Mouse (Mus musculus): ENCODE data around the gene Otop2. TPM values are rescaled to one million over a fixed set of nuclear protein-coding genes. Genes with fewer than 3 reads are reported as not detected.

Gene Otop2
- total and polyA plus RNA-seq, 3 experiments = not detected

DNA sequence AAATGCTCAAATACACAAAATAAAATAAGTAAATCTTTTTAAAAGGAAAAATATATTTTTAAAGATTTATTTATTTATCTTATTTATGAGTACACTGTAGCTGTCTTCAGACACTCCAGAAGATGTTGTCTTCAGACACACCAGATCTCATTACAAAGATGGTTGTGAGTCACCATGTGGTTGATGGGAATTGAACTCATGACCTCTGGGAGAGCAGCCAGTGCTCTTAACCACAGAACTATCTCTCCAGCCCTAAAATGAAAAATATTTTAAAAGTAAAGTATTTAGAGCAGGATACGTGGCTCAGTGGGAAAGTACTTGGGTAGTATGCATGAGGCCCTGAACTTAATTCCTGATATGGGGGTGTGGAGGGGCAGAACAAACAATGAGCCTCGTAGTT is 5.6 kb upstream of the Otop2 start:
- dilution Hi-C loops (cut with MboI; ENCODE audit: extremely low pct_ligation_motif_present, extremely low pct_unique_long_range_greater_than_20kb, low sequenced_read_pairs) = no loop called here
- no peak overlapping the region for H3K9ac ChIP-seq (ENCODE audit: insufficient read depth, low read depth)
- no peak overlapping the region for H3K4me2 ChIP-seq (ENCODE audit: insufficient read depth, low read depth, poor library complexity, severe bottlenecking)
- peaks cover 4 to 12% of the 10 kb centered on the region in 2 experiments; a peak in 3 of 4 replicates for H3K4me1 ChIP-seq (ENCODE audit: control insufficient read depth in 1 of 2, insufficient read depth in 2 of 2)
- no peaks in the 10 kb centered on the region for H3K79me2 ChIP-seq (replicated peaks; ENCODE audit: control insufficient read depth, extremely low read depth, insufficient read depth, poor library complexity, severe bottlenecking)
- H3K9me3 ChIP-seq (replicated peaks; ENCODE audit: low read length) = peaks cover 11% of the 10 kb centered on the region
- H3K27ac ChIP-seq (ENCODE audit: insufficient read depth, low read depth) = no peak overlapping the region
- H3K27me3 ChIP-seq (replicated peaks) = peaks cover 83% of the 10 kb centered on the region
- DNase-seq (ENCODE audit: extremely low read depth) = no peak
- no peaks in the 10 kb centered on the region for H3K36me3 ChIP-seq (replicated peaks in 1 of 2; ENCODE audit: control insufficient read depth in 1 of 2, insufficient read depth in 1 of 2, low read length in 1 of 2)
- TF ChIP-seq POLR2AphosphoS2 (IDR thresholded peaks at IDR 0.05; ENCODE audit: low read depth, low read length) (no peak), MAFK (IDR thresholded peaks at IDR 0.05; ENCODE audit: insufficient replicate concordance, low read length) (no peak), ZMIZ1 (IDR thresholded peaks at IDR 0.05; ENCODE audit: low read depth, low read length) (no peak), POLR2A (IDR thresholded peaks at IDR 0.05; ENCODE audit: low read depth, low read length) (no peak), MAX (IDR thresholded peaks at IDR 0.05; ENCODE audit: low read length) (no peak)
- in situ Hi-C loops (cut with MboI; ENCODE audit: low pct_ligation_motif_present, low pct_unique_long_range_greater_than_20kb, low sequenced_read_pairs) = no loop called here
- no peak overlapping the region for H3K4me3 ChIP-seq (replicated peaks in 1 of 3; ENCODE audit: low read depth in 2 of 3, low read length in 2 of 3, poor library complexity in 1 of 3)

DNA sequence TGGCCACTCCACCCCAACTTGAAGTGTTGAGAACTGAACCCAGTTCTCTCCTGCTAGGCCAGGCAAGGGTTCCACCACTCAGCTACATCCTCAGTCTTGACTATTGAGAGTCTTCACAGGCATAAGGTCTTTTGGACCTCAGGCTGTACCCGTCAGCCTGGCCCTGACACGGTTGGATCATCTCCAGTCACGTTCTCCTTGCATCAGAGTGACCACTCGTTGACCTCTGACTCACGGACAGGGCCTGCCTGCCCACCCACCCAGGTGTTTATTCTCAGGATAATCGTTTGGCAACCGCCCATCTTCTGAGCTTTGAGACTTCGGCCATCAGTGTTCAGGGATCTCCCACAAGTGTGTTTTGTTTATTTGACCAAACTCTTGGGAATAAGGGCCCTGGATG is 3.8 kb upstream of the Otop2 start:
- no peak overlapping the region for H3K4me3 ChIP-seq (replicated peaks in 1 of 3; ENCODE audit: low read depth in 2 of 3, low read length in 2 of 3, poor library complexity in 1 of 3)
- dilution Hi-C loops (cut with MboI; ENCODE audit: extremely low pct_ligation_motif_present, extremely low pct_unique_long_range_greater_than_20kb, low sequenced_read_pairs) = no loop called here
- no peaks in the 10 kb centered on the region for H3K36me3 ChIP-seq (replicated peaks in 1 of 2; ENCODE audit: control insufficient read depth in 1 of 2, insufficient read depth in 1 of 2, low read length in 1 of 2)
- H3K27ac ChIP-seq (ENCODE audit: insufficient read depth, low read depth) = no peak overlapping the region
- peaks cover 11% of the 10 kb centered on the region for H3K9me3 ChIP-seq (replicated peaks; ENCODE audit: low read length)
- H3K79me2 ChIP-seq (replicated peaks; ENCODE audit: control insufficient read depth, extremely low read depth, insufficient read depth, poor library complexity, severe bottlenecking) = no peaks in the 10 kb centered on the region
- no peak for DNase-seq (ENCODE audit: extremely low read depth)
- H3K4me2 ChIP-seq (ENCODE audit: insufficient read depth, low read depth, poor library complexity, severe bottlenecking) = no peak overlapping the region
- peaks cover 81% of the 10 kb centered on the region for H3K27me3 ChIP-seq (replicated peaks)
- in situ Hi-C loops (cut with MboI; ENCODE audit: low pct_ligation_motif_present, low pct_unique_long_range_greater_than_20kb, low sequenced_read_pairs) = no loop called here
- no peak overlapping the region for H3K9ac ChIP-seq (ENCODE audit: insufficient read depth, low read depth)
- peaks cover 0 to 10% of the 10 kb centered on the region in 2 experiments; a peak in 2 of 4 replicates for H3K4me1 ChIP-seq (ENCODE audit: control insufficient read depth in 1 of 2, insufficient read depth in 2 of 2)
- TF ChIP-seq ZNF384 (IDR thresholded peaks at IDR 0.05; ENCODE audit: low read depth, low read length) (no peak), POLR2A (IDR thresholded peaks at IDR 0.05; ENCODE audit: low read depth, low read length) (no peak), BHLHE40 (IDR thresholded peaks at IDR 0.05; ENCODE audit: low read depth, low read length) (no peak), MXI1 (IDR thresholded peaks at IDR 0.05; ENCODE audit: low read depth, low read length) (no peak), POLR2AphosphoS2 (IDR thresholded peaks at IDR 0.05; ENCODE audit: low read depth, low read length) (no peak), MEF2A (IDR thresholded peaks at IDR 0.05; ENCODE audit: borderline replicate concordance, low read depth, low read length) (no peak), ZMIZ1 (IDR thresholded peaks at IDR 0.05; ENCODE audit: low read depth, low read length) (no peak), MYC (IDR thresholded peaks at IDR 0.05; ENCODE audit: low read depth, low read length) (no peak), KAT2A (IDR thresholded peaks at IDR 0.05; ENCODE audit: insufficient replicate concordance, low read length) (no peak), E2F4 (IDR thresholded peaks at IDR 0.05; ENCODE audit: insufficient replicate concordance, low read depth, low read length) (no peak), NRF1 (IDR thresholded peaks at IDR 0.05; ENCODE audit: low read depth, low read length) (no peak)

DNA sequence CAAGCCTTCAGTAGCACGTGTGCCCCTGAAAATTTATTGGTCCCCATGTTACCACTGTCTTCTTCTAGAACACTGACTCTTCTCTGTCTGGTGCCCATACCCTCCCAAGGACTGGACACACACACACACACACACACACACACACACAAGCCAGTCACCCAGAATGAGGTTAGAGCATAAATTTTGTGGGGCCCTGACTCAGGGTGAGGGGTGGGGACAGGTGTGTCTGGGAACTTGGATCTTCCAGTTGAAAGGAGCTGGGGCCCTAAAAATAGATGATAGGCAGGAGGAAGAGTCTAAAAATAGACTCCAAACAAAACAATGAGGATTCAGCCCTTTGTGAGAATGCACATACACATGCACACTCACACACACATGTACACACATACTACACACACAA is 1.8 kb downstream of the Otop2 start:
- dilution Hi-C loops (cut with MboI; ENCODE audit: extremely low pct_ligation_motif_present, extremely low pct_unique_long_range_greater_than_20kb, low sequenced_read_pairs) = no loop called here
- TF ChIP-seq RAD21 (IDR thresholded peaks at IDR 0.05; ENCODE audit: low read depth, low read length) = no peak
- no peak for TF ChIP-seq SMC3 (IDR thresholded peaks at IDR 0.05; ENCODE audit: low read depth, low read length)
- no peak for TF ChIP-seq ZC3H11A (IDR thresholded peaks at IDR 0.05; ENCODE audit: low read depth, low read length)
- no peak for TF ChIP-seq MAFK (IDR thresholded peaks at IDR 0.05; ENCODE audit: insufficient replicate concordance, low read length)
- TF ChIP-seq ELF1 (IDR thresholded peaks at IDR 0.05; ENCODE audit: low read depth, low read length) = no peak
- TF ChIP-seq MAX (IDR thresholded peaks at IDR 0.05; ENCODE audit: low read length) = no peak
- TF ChIP-seq MEF2A (IDR thresholded peaks at IDR 0.05; ENCODE audit: borderline replicate concordance, low read depth, low read length) = no peak
- no peak for TF ChIP-seq MAZ (IDR thresholded peaks at IDR 0.05; ENCODE audit: low read depth, low read length)
- TF ChIP-seq CHD2 (IDR thresholded peaks at IDR 0.05; ENCODE audit: low read length) = no peak
- no peak for TF ChIP-seq EP300 (IDR thresholded peaks at IDR 0.05; ENCODE audit: low read length)
- no peak for TF ChIP-seq MYC (IDR thresholded peaks at IDR 0.05; ENCODE audit: low read depth, low read length)
- no peak for TF ChIP-seq POLR2A (IDR thresholded peaks at IDR 0.05; ENCODE audit: low read depth, low read length)
- no peak for TF ChIP-seq JUN (IDR thresholded peaks at IDR 0.05; ENCODE audit: insufficient read depth, low read depth, low read length)
- TF ChIP-seq RCOR1 (conservative IDR thresholded peaks at IDR 0.05; ENCODE audit: low read depth, low read length) = no peak
- H3K27ac ChIP-seq (ENCODE audit: insufficient read depth, low read depth) = no peak overlapping the region
- no peak overlapping the region for H3K4me3 ChIP-seq (replicated peaks in 1 of 3; ENCODE audit: low read depth in 2 of 3, low read length in 2 of 3, poor library complexity in 1 of 3)
- in situ Hi-C loops (cut with MboI; ENCODE audit: low pct_ligation_motif_present, low pct_unique_long_range_greater_than_20kb, low sequenced_read_pairs) = no loop called here
- no peak overlapping the region for H3K9ac ChIP-seq (ENCODE audit: insufficient read depth, low read depth)
- no peaks in the 10 kb centered on the region for H3K79me2 ChIP-seq (replicated peaks; ENCODE audit: control insufficient read depth, extremely low read depth, insufficient read depth, poor library complexity, severe bottlenecking)
- no peaks in the 10 kb centered on the region for H3K36me3 ChIP-seq (replicated peaks in 1 of 2; ENCODE audit: control insufficient read depth in 1 of 2, insufficient read depth in 1 of 2, low read length in 1 of 2)
- no peak overlapping the region for H3K4me2 ChIP-seq (ENCODE audit: insufficient read depth, low read depth, poor library complexity, severe bottlenecking)
- H3K4me1 ChIP-seq (ENCODE audit: control insufficient read depth in 1 of 2, insufficient read depth in 2 of 2) = peaks cover 0 to 10% of the 10 kb centered on the region in 2 experiments; a peak in 2 of 4 replicates
- H3K27me3 ChIP-seq (replicated peaks) = peaks cover 89% of the 10 kb centered on the region
- DNase-seq (ENCODE audit: extremely low read depth) = no peak
- H3K9me3 ChIP-seq (replicated peaks; ENCODE audit: low read length) = no peaks in the 10 kb centered on the region

All from CH12.LX (cell line).